Mouse (Mus musculus) embryonic fibroblast, embryonic 13.5 days (primary cell): ENCODE measurements around the gene Porcn. TPM values are rescaled to one million over a fixed set of nuclear protein-coding genes. Genes with fewer than 3 reads are reported as not detected.
A peak's percentile ranks its signal among the peaks of the same experiment; 100 is the strongest.

Source experiments
- H3K27ac ChIP-seq: 2 replicates; pipeline ENCODE4 v1.5.1; 2012; ENCODE audit warnings: low read length, control low read depth, inconsistent platforms; ENCODE audit not compliant: insufficient read depth
- H3K4me1 ChIP-seq: 2 replicates; pipeline ENCODE4 v1.6.1; 2011; ENCODE audit warnings: low read length; ENCODE audit not compliant: control insufficient read depth, insufficient read depth
- H3K4me3 ChIP-seq: 2 replicates; pipeline ENCODE4 v1.5.1; 2011; ENCODE audit warnings: mild to moderate bottlenecking, control low read depth, low read length; ENCODE audit not compliant: insufficient read depth
- CTCF ChIP-seq: IDR thresholded peaks from 2 replicates; pipeline ENCODE4 v1.5.1; 2011; ENCODE audit warnings: mild to moderate bottlenecking, control low read depth, low read length, moderate library complexity, borderline replicate concordance; ENCODE audit not compliant: insufficient read depth
- POLR2A ChIP-seq: IDR thresholded peaks from 2 replicates; pipeline ENCODE4 v1.6.1; 2011; ENCODE audit warnings: low read depth, mild to moderate bottlenecking, control low read depth, low read length, moderate library complexity
- polyA plus RNA-seq: library from polyadenylated mRNA; stranded (reverse); fragments of >200 nt; gene quantifications from 2 replicates; pipeline ENCODE4 v1.2.4, GENCODE M21; 2011; ENCODE audit warnings: low read depth; ENCODE audit not compliant: missing spikeins, insufficient read length

Porcn gene
- polyA plus RNA-seq, 1 experiment, result 8.6 TPM

DNA sequence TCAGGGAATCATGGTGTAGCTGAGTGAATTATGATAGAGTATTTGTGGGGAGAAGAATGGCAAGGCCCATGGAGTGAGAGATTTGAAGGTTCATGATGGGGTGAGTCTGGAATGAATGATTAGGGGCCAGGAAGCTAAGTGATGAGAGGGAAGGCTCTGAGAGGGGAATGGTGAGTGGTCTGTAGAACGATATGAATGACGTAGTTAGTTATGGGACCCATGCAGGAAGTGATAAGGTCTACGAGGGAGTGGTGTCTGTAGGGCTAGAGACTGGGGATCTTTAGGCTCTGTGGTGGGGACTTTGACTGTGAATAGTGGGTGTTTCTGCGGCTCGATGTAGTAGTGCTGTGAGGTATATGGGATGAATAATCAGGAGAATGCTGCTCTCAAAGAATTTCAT is 26.7 kb downstream of the Porcn start:
- TF ChIP-seq CTCF (no peak), POLR2A (no peak)
- H3K4me3 ChIP-seq, result no peak overlapping the region

GRCm38 (mm10) chrX:8178871-8179270 is 27.5 kb downstream of the Porcn start:
- Histone ChIP-seq H3K4me1 (0 out of 2 replicates have a peak, but pooled peaks cover 3% of the 10 kb centered on the region), H3K27ac (no peak overlapping the region), H3K4me3 (no peak overlapping the region)
- TF ChIP-seq CTCF (no peak), POLR2A (no peak)

More for the DNA sequence above, 26.7 kb downstream of the Porcn start:
- H3K4me1 ChIP-seq, result 0 out of 2 replicates have a peak, but pooled peaks cover 2% of the 10 kb centered on the region
- H3K27ac ChIP-seq, result no peak overlapping the region

DNA sequence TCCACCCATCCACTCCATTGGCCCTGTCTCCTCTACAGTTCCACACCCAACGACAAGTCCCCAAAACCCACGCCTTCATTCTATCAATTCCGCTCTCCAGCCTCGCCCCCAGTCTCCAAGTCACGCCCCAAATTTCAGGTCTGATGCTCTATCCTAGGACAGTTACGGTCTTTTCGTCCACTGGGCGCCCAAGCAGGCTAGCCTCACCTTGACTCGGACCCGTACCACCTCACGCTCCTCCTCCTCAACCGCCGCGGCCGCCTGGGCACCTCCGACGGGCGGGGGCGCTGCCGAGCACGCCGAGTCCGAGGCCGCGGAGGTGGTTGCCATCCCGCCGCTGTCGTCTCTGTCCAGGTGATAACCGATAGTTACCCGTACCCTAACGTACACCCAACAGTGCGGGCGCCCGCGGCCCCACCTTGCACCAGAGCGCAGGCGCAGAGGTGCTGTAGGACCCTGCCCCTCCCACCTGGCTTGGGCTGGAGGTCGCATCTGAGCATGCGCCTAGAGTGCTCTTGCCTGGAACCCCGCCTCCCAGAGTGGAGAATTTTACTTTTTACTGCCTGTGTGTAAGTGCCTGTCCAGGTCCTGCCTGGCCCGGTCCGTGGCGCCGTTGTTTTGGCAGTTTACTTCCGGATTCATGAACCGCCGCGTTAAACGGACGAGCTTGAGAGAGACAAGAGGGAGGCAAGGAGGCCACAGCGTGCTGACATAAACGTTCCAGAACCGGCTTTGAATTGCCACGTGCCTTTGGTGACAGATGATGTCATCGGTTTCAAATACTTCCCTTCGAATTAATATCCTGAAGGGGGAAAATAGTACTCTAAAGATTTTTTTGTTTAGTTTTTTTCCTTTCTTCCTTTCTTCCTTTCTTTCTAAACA is 30.6 kb downstream of the Porcn start, which contains the start of gene Tbc1d25:
Gene Tbc1d25 (minus strand): TSS at position 678 of the 882 bp plus-strand sequence.
- H3K4me3 ChIP-seq, result peak within 1 kb of the TSS; percentile 58
- H3K27ac ChIP-seq, result peak within 1 kb of the TSS; percentile 30; the same call in 1 of the 2 replicates
- 0 out of 2 replicates have a peak, but pooled peaks cover 3% of the 10 kb centered on the region for H3K4me1 ChIP-seq
- TF ChIP-seq CTCF (no peak), POLR2A (peak; percentile 73)

DNA sequence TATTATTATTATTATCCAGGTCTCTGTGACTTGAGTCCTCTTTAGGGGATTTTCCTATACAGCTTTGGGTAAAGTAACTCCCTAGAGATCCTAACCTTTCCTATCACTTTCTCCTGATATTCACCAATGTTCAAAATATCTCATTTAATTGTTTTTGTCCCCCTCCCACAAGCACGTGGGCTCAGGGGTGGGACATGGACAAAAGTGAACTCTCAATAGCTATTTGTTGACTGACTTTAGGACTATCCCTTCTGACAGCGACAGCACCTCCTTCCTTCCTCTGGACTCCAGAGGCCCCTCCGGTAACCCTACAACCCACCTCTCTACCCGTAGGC is 31.2 kb downstream of the Porcn start:
- Histone ChIP-seq H3K27ac (no peak overlapping the region), H3K4me3 (peak overlapping the region; percentile 58), H3K4me1 (0 out of 2 replicates have a peak, but pooled peaks cover 3% of the 10 kb centered on the region)
- TF ChIP-seq CTCF (no peak), POLR2A (no peak)

DNA sequence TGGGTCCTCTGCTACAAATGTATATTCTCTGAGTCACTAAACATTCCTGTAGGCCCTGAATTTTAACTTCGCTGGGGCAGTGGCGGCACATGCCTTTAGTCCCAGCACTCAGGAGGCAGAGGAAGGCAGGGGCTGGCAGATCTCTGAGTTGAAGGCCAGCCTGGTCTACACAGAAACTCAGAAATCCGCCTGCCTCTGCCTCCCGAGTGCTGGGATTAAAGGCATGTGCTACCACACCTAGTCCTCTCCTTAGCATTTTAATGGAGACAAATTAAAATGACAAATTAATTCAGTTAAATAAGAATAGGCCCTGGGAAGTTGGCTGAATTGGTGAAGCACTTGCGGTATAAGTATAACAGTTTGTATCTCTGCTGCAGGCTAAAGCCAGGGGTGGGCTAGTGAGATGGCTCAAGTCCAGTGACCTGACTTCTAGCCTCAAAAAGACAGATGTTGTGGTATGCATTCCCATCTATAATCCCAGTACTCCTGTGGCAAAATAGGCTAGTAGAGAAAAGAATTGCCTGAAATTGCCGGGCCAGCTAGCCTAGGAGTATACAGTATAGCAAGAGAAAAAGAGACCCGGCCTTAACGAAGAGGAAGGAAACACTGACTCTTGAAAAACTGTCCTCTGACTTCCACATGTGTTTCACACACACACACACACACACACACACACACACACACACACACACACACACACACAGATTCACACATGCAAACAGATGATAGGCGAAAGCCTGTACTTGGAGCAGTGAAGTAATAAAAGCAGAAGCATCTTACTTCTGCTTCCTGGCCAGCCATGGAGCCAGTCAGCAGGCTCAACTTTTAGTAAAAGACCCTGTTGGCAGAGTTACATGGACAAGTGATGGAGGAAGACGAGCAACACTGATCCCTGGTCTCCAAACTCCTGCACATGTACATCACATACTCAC is 38.3 kb downstream of the Porcn start:
- no peak overlapping the region for H3K4me3 ChIP-seq
- H3K27ac ChIP-seq, result no peak overlapping the region
- H3K4me1 ChIP-seq, result no peaks in the 10 kb centered on the region
- no peak for TF ChIP-seq POLR2A
- no peak for TF ChIP-seq CTCF

- Histone ChIP-seq H3K4me1 (no peaks in the 10 kb centered on the region), H3K27ac (no peak overlapping the region), H3K4me3 (no peak overlapping the region)
- TF ChIP-seq CTCF, result no peak
- TF ChIP-seq POLR2A, result no peak
Measured at GRCm38 (mm10) chrX:8164471-8164870, 41.9 kb downstream of the Porcn start.

- no peak for TF ChIP-seq CTCF
- TF ChIP-seq POLR2A, result no peak
- no peaks in the 10 kb centered on the region for H3K4me1 ChIP-seq
- no peak overlapping the region for H3K27ac ChIP-seq
- H3K4me3 ChIP-seq, result no peak overlapping the region
Measured at GRCm38 (mm10) chrX:8163076-8163475, 43.2 kb downstream of the Porcn start.

DNA sequence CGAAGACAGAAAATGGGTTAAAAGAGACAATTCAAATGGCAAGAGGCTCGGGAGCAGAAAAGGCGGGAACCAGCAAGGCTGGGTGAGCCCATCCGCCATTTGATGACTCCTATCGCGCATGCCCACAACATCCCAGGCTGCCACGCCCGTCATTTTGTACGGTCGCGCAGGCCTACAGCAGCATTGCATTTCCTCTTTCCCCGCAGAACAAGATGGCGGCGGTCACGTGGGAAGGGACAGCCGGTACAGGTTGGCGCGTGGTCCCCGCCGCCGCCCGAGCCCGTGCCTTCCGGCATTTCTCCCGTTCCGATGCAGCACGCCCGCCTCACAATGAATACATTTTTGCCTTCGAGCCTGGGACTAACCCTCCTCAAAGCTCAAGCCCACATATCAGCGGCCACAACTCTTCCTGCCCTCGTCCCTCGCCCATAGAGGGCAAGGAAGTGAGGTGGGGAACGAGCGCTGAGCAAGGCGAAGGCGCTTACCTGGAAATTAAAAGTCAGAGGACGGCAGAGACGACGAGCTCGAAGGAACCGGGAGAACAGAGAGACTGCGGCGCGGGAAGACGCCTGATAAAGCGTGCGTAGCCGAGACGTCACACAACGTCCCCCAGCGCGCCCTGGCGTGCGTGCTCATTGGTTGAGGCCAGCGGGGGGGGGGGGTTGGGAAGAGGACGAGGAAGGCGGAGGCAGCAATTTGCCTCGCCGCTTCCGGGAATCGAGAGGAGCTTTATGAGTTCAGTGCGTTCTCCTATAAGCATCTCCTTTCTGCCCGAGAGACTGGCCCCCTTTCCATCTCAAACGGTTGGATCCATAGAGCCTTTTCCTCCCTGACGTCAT is 61.0 kb downstream of the Porcn start, which contains the start of gene Rbm3:
Gene Rbm3 (minus strand): TSS at position 728 of the 839 bp plus-strand sequence.
- no peaks in the 10 kb centered on the region for H3K4me1 ChIP-seq
- TF ChIP-seq CTCF (no peak), POLR2A (peak; percentile 79)

More for the DNA sequence above, 61.0 kb downstream of the Porcn start, which contains the start of gene Rbm3:
- peak within 1 kb of the TSS; percentile 97 for H3K27ac ChIP-seq
- peak within 1 kb of the TSS; percentile 71 for H3K4me3 ChIP-seq

Other genes with a start within 250 kb of the Porcn start
- gene Gata1, start 228.5 kb downstream of the Porcn start, polyA plus RNA-seq, result not detected in 2 replicates
- not detected in 2 replicates for gene Glod5, start 188.0 kb downstream of the Porcn start, polyA plus RNA-seq
- gene Suv39h1, start 131.8 kb downstream of the Porcn start, polyA plus RNA-seq, result 24.8 and 31.0 TPM in 2 replicates
- 0.25 TPM in 1 of 2 replicates, not detected in the other for gene Was, start 116.0 kb downstream of the Porcn start, polyA plus RNA-seq
- gene Wdr13, start 73.6 kb downstream of the Porcn start, polyA plus RNA-seq, result 26.7 and 29.9 TPM in 2 replicates
- gene Rbm3, start 60.6 kb downstream of the Porcn start, polyA plus RNA-seq, result 486 and 515 TPM in 2 replicates
- 5.3 and 6.7 TPM in 2 replicates for gene Tbc1d25, start 30.3 kb downstream of the Porcn start, polyA plus RNA-seq
- 35.7 and 36.0 TPM in 2 replicates for gene Ebp, start 13.0 kb downstream of the Porcn start, polyA plus RNA-seq
- gene Ftsj1, start 45.9 kb upstream of the Porcn start, polyA plus RNA-seq, result 19.8 and 23.9 TPM in 2 replicates
- gene Slc38a5, start 64.6 kb upstream of the Porcn start, polyA plus RNA-seq, result not detected in 2 replicates
- not detected in 2 replicates for gene Ssxb10, start 120.9 kb upstream of the Porcn start, polyA plus RNA-seq
- gene Ssxb9, start 160.5 kb upstream of the Porcn start, polyA plus RNA-seq, result not detected in 2 replicates
- not detected in 2 replicates for gene Ssxb1, start 206.8 kb upstream of the Porcn start, polyA plus RNA-seq